ENCODE assay signal across 9 mouse cellular contexts in the genomic region with DNA sequence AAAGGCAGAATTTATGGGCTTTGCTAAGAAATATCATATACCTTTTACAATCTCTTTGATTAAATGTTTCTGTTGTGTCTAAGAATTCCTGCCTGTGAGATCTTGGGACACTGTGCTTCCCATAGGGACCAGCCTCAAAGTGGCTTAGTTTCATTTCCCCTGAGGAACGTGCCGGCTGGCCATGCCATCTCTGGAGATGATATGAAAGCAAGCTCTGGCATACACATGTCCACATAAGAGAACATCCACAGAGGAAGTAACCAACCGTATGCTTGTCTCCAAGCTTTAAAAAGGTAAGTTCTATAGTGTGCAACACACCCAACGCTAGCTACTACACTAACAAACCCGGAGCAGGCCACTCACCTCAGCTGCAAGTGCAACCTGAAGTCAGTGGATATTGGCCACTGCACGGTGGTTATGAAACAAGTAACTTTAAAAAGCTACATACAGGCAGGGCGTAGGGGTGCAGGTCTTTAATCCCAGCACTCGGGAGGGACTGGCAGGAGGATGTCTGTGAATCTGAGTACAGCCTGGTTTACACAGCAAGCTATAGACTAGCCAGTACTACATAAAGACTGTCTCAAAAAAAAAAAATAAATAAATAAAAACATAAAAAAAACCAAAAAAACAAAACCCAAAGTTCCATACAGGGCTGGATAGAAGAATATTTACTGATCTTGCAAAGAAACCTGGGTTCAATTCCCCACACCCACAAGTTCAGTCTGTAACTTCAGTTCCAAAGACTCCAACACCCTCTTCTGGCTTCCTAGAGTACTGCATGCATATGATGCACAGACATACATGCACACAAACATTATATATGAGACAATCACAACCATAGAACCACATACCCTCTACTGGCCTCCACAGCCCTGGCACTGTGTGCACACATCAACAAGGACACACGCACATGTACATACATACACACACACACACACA. TPM values are rescaled to one million over a fixed set of nuclear protein-coding genes. Genes with fewer than 3 reads are reported as not detected.
A peak's percentile ranks its signal among the peaks of the same experiment; 100 is the strongest.
DNase-seq lines count a peak whose midpoint lies in the region; ATAC-seq and TF ChIP-seq lines count a peak whose summit lies in the region.
"Had no signal": no experiment of that assay in that cellular context is flagged by ENCODE, and none has a peak within 500 bp of the region (broad histone marks: within the 10 kb centered on the region; RNA-seq: fewer than 3 reads in every experiment).

No protein-coding gene starts in this region.

- H3K9me3 ChIP-seq in lung, postnatal 0 days (ENCODE audit: low read length), result no peaks in the 10 kb centered on the region
- no peaks in the 10 kb centered on the region for H3K9me3 ChIP-seq in limb, embryonic 11.5 days (ENCODE audit: control insufficient read depth, low read length)
- H3K9me3 ChIP-seq in stomach, embryonic 16.5 days (replicated peaks; ENCODE audit: control insufficient read depth, low read length), result no peaks in the 10 kb centered on the region

- no peak overlapping the region for H3K4me2 ChIP-seq in lung, postnatal 0 days (replicated peaks; ENCODE audit: low read depth, low read length)
- H3K4me2 ChIP-seq in limb, embryonic 11.5 days (ENCODE audit: low read depth, severe bottlenecking), result no peak overlapping the region
- H3K4me2 ChIP-seq in stomach, embryonic 16.5 days (ENCODE audit: low read depth, low read length), result no peak overlapping the region; the same call in 1 of the 2 replicates

- H3K4me1 ChIP-seq in lung, postnatal 0 days (ENCODE audit: insufficient read depth, low read depth, low read length), result peaks cover 37% of the 10 kb centered on the region
- peaks cover 36% of the 10 kb centered on the region for H3K4me1 ChIP-seq in limb, embryonic 11.5 days (ENCODE audit: control insufficient read depth, insufficient read depth, low read length)
- H3K4me1 ChIP-seq in stomach, embryonic 16.5 days (ENCODE audit: control insufficient read depth, insufficient read depth, low read length), result peaks cover 35% of the 10 kb centered on the region

- TF ChIP-seq EP300 in lung, postnatal 0 days (IDR thresholded peaks at IDR 0.05), result no peak

- H3K4me3 ChIP-seq in gastrocnemius, adult 2 months, result peak overlapping the region; percentile 43
- no peak overlapping the region for H3K4me3 ChIP-seq in lung, postnatal 0 days (ENCODE audit: low read depth, low read length)
- H3K4me3 ChIP-seq in limb, embryonic 11.5 days (ENCODE audit: low read depth, low read length), result no peak overlapping the region
- H3K4me3 ChIP-seq in stomach, embryonic 16.5 days (replicated peaks; ENCODE audit: low read length), result no peak overlapping the region

- H3K36me3 ChIP-seq in lung, postnatal 0 days (ENCODE audit: insufficient read depth, low read length), result no peaks in the 10 kb centered on the region
- H3K36me3 ChIP-seq in limb, embryonic 11.5 days (ENCODE audit: control insufficient read depth, insufficient read depth, low read length), result no peaks in the 10 kb centered on the region
- no peaks in the 10 kb centered on the region for H3K36me3 ChIP-seq in stomach, embryonic 16.5 days (ENCODE audit: control insufficient read depth, insufficient read depth, low read length)

- no peaks in the 10 kb centered on the region for H3K27me3 ChIP-seq in lung, postnatal 0 days (replicated peaks; ENCODE audit: insufficient read depth, low read length)
- no peaks in the 10 kb centered on the region for H3K27me3 ChIP-seq in limb, embryonic 11.5 days (ENCODE audit: control insufficient read depth, insufficient read depth, low read length)
- no peaks in the 10 kb centered on the region for H3K27me3 ChIP-seq in stomach, embryonic 16.5 days (ENCODE audit: control insufficient read depth, insufficient read depth, low read length)

- peak overlapping the region; percentile 73 for H3K27ac ChIP-seq in gastrocnemius, adult 2 months
- peak overlapping the region; percentile 62; the same call in 1 of the 2 replicates for H3K27ac ChIP-seq in lung, postnatal 0 days (ENCODE audit: low read length)
- peak overlapping the region; percentile 77 for H3K27ac ChIP-seq in limb, embryonic 11.5 days (replicated peaks; ENCODE audit: low read depth, low read length)
- peak overlapping the region; percentile 86 for H3K27ac ChIP-seq in stomach, embryonic 16.5 days (ENCODE audit: low read length)

- 59% methylated on average over 9 of the region's 9 CpGs for WGBS in lung, postnatal 0 days
- WGBS in limb, embryonic 11.5 days, result 83% methylated on average over 9 of the region's 9 CpGs
- 66% methylated on average over 9 of the region's 9 CpGs for WGBS in stomach, embryonic 16.5 days

- peak; percentile 35 for DNase-seq in gastrocnemius, adult 2 months
- no peak for DNase-seq in gastrocnemius, postnatal 10 days
- no peak for DNase-seq in lung, postnatal 0 days (ENCODE audit: low spot score)
- DNase-seq in lung, postnatal 4 days, result no peak
- DNase-seq in limb, embryonic 11.5 days (ENCODE audit: low spot score), result no peak
- no peak for DNase-seq in urinary bladder, adult 2 months (ENCODE audit: low spot score)
- DNase-seq: cerebellum, adult 11 months had no signal

- H3K9ac ChIP-seq in lung, postnatal 0 days (replicated peaks; ENCODE audit: low read depth), result no peak overlapping the region
- H3K9ac ChIP-seq in limb, embryonic 11.5 days (ENCODE audit: low read length), result no peak overlapping the region
- H3K9ac ChIP-seq in stomach, embryonic 16.5 days (ENCODE audit: low read length), result peak overlapping the region; percentile 7; the same call in 1 of the 2 replicates

- peak; percentile 38 for TF ChIP-seq CTCF in gastrocnemius, adult 2 months (IDR thresholded peaks at IDR 0.05)
- TF ChIP-seq CTCF in lung, postnatal 0 days (IDR thresholded peaks at IDR 0.05), result peak; percentile 49

- intact Hi-C loops in gastrocnemius, adult 2 months (cut with DNase I), result loop anchor here (2.0 kb wide), 1 partner anchor 16 kb away; no protein-coding TSS in a partner anchor

- ATAC-seq in lung, postnatal 0 days, result no peak
- no peak for ATAC-seq in limb, embryonic 11.5 days (ENCODE audit: insufficient number of reproducible peaks, low FRiP score, low TSS enrichment, low read depth)
- ATAC-seq in stomach, embryonic 16.5 days (ENCODE audit: insufficient read depth, low FRiP score), result no peak
- no peak for ATAC-seq in inflammation-experienced regulatory T-cells, adult 6 months

RNA-seq across cellular contexts. Expression of a gene that starts 19.5 kb away (rescaled TPM):
- 100 to 1,000 TPM; 182 to 201 TPM for total RNA-seq in gastrocnemius, adult 2 months (2021)
- 10 to 100 TPM; 76.7 to 78.6 TPM for total RNA-seq in gastrocnemius, postnatal 10 days (2021)
- polyA plus RNA-seq in lung, postnatal 0 days (2015; fragmentation: Nextera tagmentation; extraction: Ambion mirVana), result 17.6 and 20.3 TPM in 2 replicates
- polyA plus RNA-seq in limb, embryonic 11.5 days (2014; fragmentation: Nextera tagmentation; extraction: Ambion mirVana), result 16.7 and 17.6 TPM in 2 replicates
- polyA plus RNA-seq in stomach, embryonic 16.5 days (2015; fragmentation: Nextera tagmentation; extraction: Ambion mirVana), result 21.2 and 23.3 TPM in 2 replicates
- 62.7 and 79.1 TPM in 2 replicates for polyA plus RNA-seq in urinary bladder, adult 2 months (2012; rRNA removed)
- 10 to 100 TPM; 12.0 to 15.9 (median 14.3) TPM for polyA plus RNA-seq in inflammation-experienced regulatory T-cells, adult 6 months (2017; shearing (Covaris generic))

RNA-seq across cellular contexts. Expression of a gene that starts 37.0 kb away (rescaled TPM):
- total RNA-seq in gastrocnemius, adult 2 months (2021), result 10 to 100 TPM; 68.3 to 71.2 TPM
- total RNA-seq in gastrocnemius, postnatal 10 days (2021), result 10 to 100 TPM; 93.1 to 94.1 TPM
- polyA plus RNA-seq in lung, postnatal 0 days (2015; fragmentation: Nextera tagmentation; extraction: Ambion mirVana), result 172 and 185 TPM in 2 replicates
- 415 and 425 TPM in 2 replicates for polyA plus RNA-seq in limb, embryonic 11.5 days (2014; fragmentation: Nextera tagmentation; extraction: Ambion mirVana)
- 228 and 245 TPM in 2 replicates for polyA plus RNA-seq in stomach, embryonic 16.5 days (2015; fragmentation: Nextera tagmentation; extraction: Ambion mirVana)
- 74.7 and 77.3 TPM in 2 replicates for polyA plus RNA-seq in urinary bladder, adult 2 months (2012; rRNA removed)
- 100 to 1,000 TPM in 1 of 3 experiments, 10 to 100 TPM in 2; 83.3 to 136 (median 92.9) TPM for polyA plus RNA-seq in inflammation-experienced regulatory T-cells, adult 6 months (2017; shearing (Covaris generic))

RNA-seq across cellular contexts. Expression of a gene that starts 55.3 kb away (rescaled TPM):
- 10 to 100 TPM; 25.9 to 26.0 TPM for total RNA-seq in gastrocnemius, adult 2 months (2021)
- 10 to 100 TPM; 15.0 to 20.4 TPM for total RNA-seq in gastrocnemius, postnatal 10 days (2021)
- 1.5 and 1.6 TPM in 2 replicates for polyA plus RNA-seq in lung, postnatal 0 days (2015; fragmentation: Nextera tagmentation; extraction: Ambion mirVana)
- 8.2 and 8.5 TPM in 2 replicates for polyA plus RNA-seq in limb, embryonic 11.5 days (2014; fragmentation: Nextera tagmentation; extraction: Ambion mirVana)
- 4.4 and 5.9 TPM in 2 replicates for polyA plus RNA-seq in stomach, embryonic 16.5 days (2015; fragmentation: Nextera tagmentation; extraction: Ambion mirVana)
- polyA plus RNA-seq in urinary bladder, adult 2 months (2012; rRNA removed), result 5.2 and 6.0 TPM in 2 replicates
- polyA plus RNA-seq in inflammation-experienced regulatory T-cells, adult 6 months (2017; shearing (Covaris generic)), result 1 to 10 TPM in 1 of 3 experiments, under 1 TPM in 2; 0.77 to 1.2 (median 0.86) TPM
